Mouse (Mus musculus) CH12.LX (cell line): ENCODE measurements at regions not wholly inside any gene's neighbourhood (a gene's known extent, or its start where the extent isn't known, plus 50 kb on each side); places are given as distances from the start of the nearest gene placed in this dataset.

Experiments used
- DNase-seq: peaks from one replicate; pipeline ENCODE4 v3.0.0-alpha.2; 2013; ENCODE audit errors: extremely low read depth
- H3K27ac ChIP-seq: 2 replicates; pipeline ENCODE4 v1.5.1; 2012; ENCODE audit warnings: low read depth, mild to moderate bottlenecking, control low read depth, moderate library complexity; ENCODE audit not compliant: insufficient read depth
- H3K27me3 ChIP-seq: replicated peaks from 2 replicates; pipeline ENCODE3; 2012; ENCODE audit warnings: inconsistent platforms
- H3K36me3 ChIP-seq, 2 experiments: replicated peaks in 1 of 2; 2 replicates each; pipeline versions ENCODE3 to v1.6.1; 2012; ENCODE audit warnings: inconsistent platforms in 1 of 2, low read length in 1 of 2, mild to moderate bottlenecking in 1 of 2, mixed read lengths in 1 of 2, moderate library complexity in 1 of 2; ENCODE audit not compliant: control insufficient read depth in 1 of 2, insufficient read depth in 1 of 2
- H3K4me1 ChIP-seq, 2 experiments: 2 replicates each; pipeline ENCODE4 v1.6.1; 2012; ENCODE audit warnings: inconsistent platforms in 1 of 2, moderate library complexity in 1 of 2; ENCODE audit not compliant: insufficient read depth in 2 of 2, control insufficient read depth in 1 of 2
- H3K4me2 ChIP-seq: 2 replicates; pipeline ENCODE4 v1.6.1; 2012; ENCODE audit warnings: low read depth, mild to moderate bottlenecking, control low read depth; ENCODE audit not compliant: poor library complexity, insufficient read depth, severe bottlenecking
- H3K4me3 ChIP-seq, 3 experiments: fragments of 150-350 bp in 1 of 3; sonication (generic) in 1 of 3; replicated peaks in 1 of 3; 2 replicates each; pipeline versions ENCODE3 to v1.5.1; 2011 to 2012; ENCODE audit warnings: low read depth in 2 of 3, low read length in 2 of 3, mild to moderate bottlenecking in 2 of 3, moderate library complexity in 2 of 3, control low read depth in 1 of 3, improper control_type of control experiment in 1 of 3, inconsistent platforms in 1 of 3, mixed read lengths in 1 of 3; ENCODE audit not compliant: poor library complexity in 1 of 3
- H3K79me2 ChIP-seq: replicated peaks from 2 replicates; pipeline ENCODE4 v1.6.1; 2012; ENCODE audit warnings: mild to moderate bottlenecking, moderate library complexity; ENCODE audit not compliant: control insufficient read depth, poor library complexity, insufficient read depth, severe bottlenecking; ENCODE audit errors: extremely low read depth
- H3K9ac ChIP-seq: 2 replicates; pipeline ENCODE4 v1.6.1; 2012; ENCODE audit warnings: low read depth, mild to moderate bottlenecking, control low read depth, moderate library complexity; ENCODE audit not compliant: insufficient read depth
- H3K9me3 ChIP-seq: replicated peaks from 2 replicates; pipeline ENCODE3; 2012; ENCODE audit warnings: low read length, inconsistent platforms, mixed read lengths
- BHLHE40 ChIP-seq: IDR thresholded peaks from 2 replicates; pipeline ENCODE4 v1.6.1; 2011; ENCODE audit warnings: mild to moderate bottlenecking, low read depth, low read length, improper control_type of control experiment
- CTCF ChIP-seq, 2 experiments: IDR thresholded peaks in 1 of 2; conservative IDR thresholded peaks in 1 of 2; 2 replicates each; pipeline ENCODE4 v1.5.1; 2011 to 2012; ENCODE audit warnings: low read depth in 2 of 2, low read length in 2 of 2, improper control_type of control experiment in 1 of 2, inconsistent platforms in 1 of 2, mild to moderate bottlenecking in 1 of 2, moderate library complexity in 1 of 2
- E2F4 ChIP-seq: IDR thresholded peaks from 2 replicates; pipeline ENCODE4 v1.6.1; 2011; ENCODE audit warnings: low read depth, low read length, improper control_type of control experiment; ENCODE audit not compliant: insufficient replicate concordance
- ELF1 ChIP-seq: IDR thresholded peaks from 2 replicates; pipeline ENCODE4 v1.6.1; 2014; ENCODE audit warnings: low read depth, mild to moderate bottlenecking, inconsistent platforms, low read length, improper control_type of control experiment
- EP300 ChIP-seq: IDR thresholded peaks from 2 replicates; pipeline ENCODE4 v1.6.1; 2011; ENCODE audit warnings: low read length, improper control_type of control experiment
- ETS1 ChIP-seq: conservative IDR thresholded peaks from 2 replicates; pipeline ENCODE4 v1.6.1; 2012; ENCODE audit warnings: low read depth, mild to moderate bottlenecking, inconsistent platforms, low read length, improper control_type of control experiment, moderate library complexity
- GABPA ChIP-seq: IDR thresholded peaks from 2 replicates; pipeline ENCODE4 v1.6.1; 2012; ENCODE audit warnings: low read depth, low read length, improper control_type of control experiment, inconsistent platforms; ENCODE audit not compliant: insufficient replicate concordance
- HCFC1 ChIP-seq: IDR thresholded peaks from 2 replicates; pipeline ENCODE4 v1.6.1; 2012; ENCODE audit warnings: low read depth, mild to moderate bottlenecking, inconsistent platforms, low read length, improper control_type of control experiment
- IRF4 ChIP-seq: IDR thresholded peaks from 2 replicates; pipeline ENCODE4 v1.6.1; 2014; ENCODE audit warnings: low read depth, mild to moderate bottlenecking, inconsistent platforms, low read length, improper control_type of control experiment
- JUND ChIP-seq: conservative IDR thresholded peaks from 2 replicates; pipeline ENCODE4 v1.6.1; 2011; ENCODE audit warnings: low read depth, low read length, improper control_type of control experiment
- KAT2A ChIP-seq: IDR thresholded peaks from 2 replicates; pipeline ENCODE4 v1.6.1; 2012; ENCODE audit warnings: low read length, improper control_type of control experiment, inconsistent platforms; ENCODE audit not compliant: insufficient replicate concordance
- MAFK ChIP-seq: IDR thresholded peaks from 2 replicates; pipeline ENCODE4 v1.6.1; 2011; ENCODE audit warnings: low read length, improper control_type of control experiment; ENCODE audit not compliant: insufficient replicate concordance
- MAZ ChIP-seq: IDR thresholded peaks from 2 replicates; pipeline ENCODE4 v1.6.1; 2012; ENCODE audit warnings: low read depth, mild to moderate bottlenecking, inconsistent platforms, low read length, improper control_type of control experiment, moderate library complexity
- MXI1 ChIP-seq: IDR thresholded peaks from 2 replicates; pipeline ENCODE4 v1.6.1; 2011; ENCODE audit warnings: mild to moderate bottlenecking, low read depth, low read length, improper control_type of control experiment
- MYC ChIP-seq: IDR thresholded peaks from 2 replicates; pipeline ENCODE4 v1.6.1; 2011; ENCODE audit warnings: low read depth, mild to moderate bottlenecking, improper control_type of control experiment, low read length
- NRF1 ChIP-seq: IDR thresholded peaks from 2 replicates; pipeline ENCODE4 v1.6.1; 2014; ENCODE audit warnings: low read depth, mild to moderate bottlenecking, inconsistent platforms, low read length, improper control_type of control experiment, moderate library complexity
- PAX5 ChIP-seq: IDR thresholded peaks from 2 replicates; pipeline ENCODE4 v1.6.1; 2012; ENCODE audit warnings: low read length, inconsistent platforms, mixed read lengths
- RAD21 ChIP-seq: IDR thresholded peaks from 2 replicates; pipeline ENCODE4 v1.6.1; 2011; ENCODE audit warnings: low read depth, mild to moderate bottlenecking, low read length, improper control_type of control experiment, moderate library complexity
- RCOR1 ChIP-seq: conservative IDR thresholded peaks from 2 replicates; pipeline ENCODE4 v1.6.1; 2012; ENCODE audit warnings: low read depth, mild to moderate bottlenecking, inconsistent platforms, low read length, improper control_type of control experiment
- SIN3A ChIP-seq: IDR thresholded peaks from 2 replicates; pipeline ENCODE4 v1.6.1; 2012; ENCODE audit warnings: low read length, improper control_type of control experiment, inconsistent platforms
- SMC3 ChIP-seq: IDR thresholded peaks from 2 replicates; pipeline ENCODE4 v1.6.1; 2011; ENCODE audit warnings: low read depth, low read length, improper control_type of control experiment
- TBP ChIP-seq: conservative IDR thresholded peaks from 2 replicates; pipeline ENCODE4 v1.6.1; 2011; ENCODE audit warnings: low read depth, low read length, improper control_type of control experiment
- TCF12 ChIP-seq: IDR thresholded peaks from 2 replicates; pipeline ENCODE4 v1.6.1; 2014; ENCODE audit warnings: low read depth, mild to moderate bottlenecking, inconsistent platforms, low read length, improper control_type of control experiment
- UBTF ChIP-seq: IDR thresholded peaks from 2 replicates; pipeline ENCODE4 v1.6.1; 2012; ENCODE audit warnings: low read depth, mild to moderate bottlenecking, inconsistent platforms, low read length, improper control_type of control experiment, moderate library complexity
- USF1 ChIP-seq: IDR thresholded peaks from 2 replicates; pipeline ENCODE4 v1.6.1; 2014; ENCODE audit warnings: low read depth, mild to moderate bottlenecking, inconsistent platforms, low read length, improper control_type of control experiment
- ZKSCAN1 ChIP-seq: IDR thresholded peaks from 2 replicates; pipeline ENCODE4 v1.6.1; 2012; ENCODE audit warnings: low read depth, inconsistent platforms, low read length, improper control_type of control experiment, borderline replicate concordance
- ZMIZ1 ChIP-seq: IDR thresholded peaks from 2 replicates; pipeline ENCODE4 v1.6.1; 2012; ENCODE audit warnings: low read depth, mild to moderate bottlenecking, inconsistent platforms, low read length, improper control_type of control experiment
- dilution Hi-C: fragments of 300-500 bp; cut with MboI; formaldehyde crosslinking; loops from 2 replicates; pipeline ENCODE4 v1.14.3; 2020; ENCODE audit warnings: low sequenced_read_pairs; ENCODE audit not compliant: extremely low pct_unique_long_range_greater_than_20kb, extremely low pct_ligation_motif_present
- in situ Hi-C: fragments of 300-500 bp; cut with MboI; formaldehyde crosslinking; loops from 3 replicates; pipeline ENCODE4 v1.14.3; 2019; ENCODE audit warnings: low sequenced_read_pairs, low pct_ligation_motif_present, low pct_unique_long_range_greater_than_20kb, mixed read lengths

DNA sequence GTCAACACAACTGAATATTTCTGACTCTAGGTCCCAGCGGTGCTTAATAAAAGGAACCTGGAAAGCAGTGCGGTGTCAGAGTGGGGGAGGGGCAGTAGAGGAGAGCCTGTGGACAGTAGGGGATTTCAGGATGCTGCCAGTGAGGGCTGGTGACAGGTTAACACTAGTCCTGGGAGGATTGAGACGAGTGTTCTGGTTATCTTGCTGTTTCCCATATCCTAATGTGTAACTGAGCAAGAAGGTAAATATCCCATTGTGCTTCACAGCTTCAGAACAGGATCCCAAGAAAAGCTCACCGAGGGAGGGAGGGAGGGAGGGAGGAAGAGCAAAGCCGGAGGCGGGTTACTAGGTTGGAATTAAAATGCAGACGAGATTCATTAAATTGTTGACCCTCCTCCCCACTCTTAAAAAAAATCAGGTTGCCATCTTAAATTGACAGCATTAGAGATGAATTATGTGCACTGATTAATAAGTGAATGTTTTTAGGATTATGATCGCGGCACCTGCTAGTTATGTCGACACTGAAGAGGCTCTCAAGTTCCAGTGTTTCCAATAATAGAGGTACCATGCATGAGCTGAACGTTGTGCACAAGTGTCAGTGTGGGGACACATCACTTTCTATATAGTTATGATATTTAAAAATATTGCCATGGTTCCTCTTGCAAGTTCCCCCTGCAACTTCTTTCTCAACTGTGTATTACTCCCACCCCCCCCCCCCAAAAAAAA, 1053.3 kb downstream of the 5730522E02Rik start:
- no peak for DNase-seq
- no peaks in the 10 kb centered on the region for H3K36me3 ChIP-seq
- H3K4me3 ChIP-seq, result no peak overlapping the region
- no peaks in the 10 kb centered on the region for H3K27me3 ChIP-seq
- no peaks in the 10 kb centered on the region for H3K4me1 ChIP-seq
- TF ChIP-seq IRF4, result no peak
- TF ChIP-seq MYC, result no peak
- TF ChIP-seq JUND, result no peak
- no peak for TF ChIP-seq ELF1
- TF ChIP-seq E2F4, result no peak
- TF ChIP-seq ETS1, result no peak
- TF ChIP-seq HCFC1, result no peak
- TF ChIP-seq UBTF, result no peak
- TF ChIP-seq TBP, result no peak
- no peak for TF ChIP-seq BHLHE40
- no peak for TF ChIP-seq SMC3
- no peak for TF ChIP-seq PAX5
- no peak for TF ChIP-seq EP300
- no peak for TF ChIP-seq NRF1
- TF ChIP-seq CTCF (conservative IDR thresholded peaks at IDR 0.05 in 1 of 2, IDR thresholded peaks at IDR 0.05 in 1 of 2; ENCODE audit: low read depth in 2 of 2, low read length in 2 of 2), result no peak
- TF ChIP-seq ZKSCAN1, result no peak
- no peak for TF ChIP-seq MAZ
- no peak for TF ChIP-seq TCF12
- no peak for TF ChIP-seq USF1
- no peaks in the 10 kb centered on the region for H3K79me2 ChIP-seq
- H3K4me2 ChIP-seq, result no peak overlapping the region
- H3K27ac ChIP-seq, result no peak overlapping the region
- H3K9me3 ChIP-seq, result no peaks in the 10 kb centered on the region
- in situ Hi-C loops (no loop called here), dilution Hi-C loops (no loop called here)
- no peak overlapping the region for H3K9ac ChIP-seq

DNA sequence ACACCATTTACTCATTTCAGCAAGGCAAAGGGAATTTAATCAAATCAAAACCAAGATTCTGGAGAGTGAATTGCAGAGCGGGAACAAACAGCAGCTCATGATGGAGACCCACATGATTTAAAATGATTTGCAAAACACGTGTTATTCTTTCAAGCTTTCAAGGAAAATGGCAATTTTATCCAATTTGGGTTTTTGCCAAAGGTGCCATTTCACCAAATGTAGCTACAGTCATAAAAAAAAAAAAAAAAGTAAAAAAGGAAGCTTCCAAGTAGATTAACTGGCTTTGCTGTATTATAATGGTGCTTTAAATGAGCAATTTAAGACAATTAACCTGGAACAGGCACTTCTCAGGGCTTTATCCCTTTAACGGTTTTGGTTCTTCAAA, 1052.7 kb downstream of the 5730522E02Rik start:
- DNase-seq, result no peak
- Histone ChIP-seq H3K4me3 (no peak overlapping the region), H3K79me2 (no peaks in the 10 kb centered on the region), H3K4me1 (no peaks in the 10 kb centered on the region), H3K9me3 (no peaks in the 10 kb centered on the region), H3K4me2 (no peak overlapping the region), H3K9ac (no peak overlapping the region), H3K27ac (no peak overlapping the region), H3K27me3 (no peaks in the 10 kb centered on the region), H3K36me3 (no peaks in the 10 kb centered on the region)
- dilution Hi-C loops (no loop called here), in situ Hi-C loops (no loop called here)
- no peak for TF ChIP-seq PAX5
- no peak for TF ChIP-seq KAT2A
- TF ChIP-seq HCFC1, result no peak
- no peak for TF ChIP-seq RCOR1
- TF ChIP-seq USF1, result no peak
- TF ChIP-seq SIN3A, result no peak
- no peak for TF ChIP-seq MYC
- no peak for TF ChIP-seq TBP
- no peak for TF ChIP-seq EP300
- TF ChIP-seq RAD21, result no peak
- TF ChIP-seq MAFK, result no peak
- no peak for TF ChIP-seq ZMIZ1
- no peak for TF ChIP-seq GABPA
- TF ChIP-seq BHLHE40, result no peak
- TF ChIP-seq MXI1, result no peak
